Mouse (Mus musculus): ENCODE measurements at regions not wholly inside any gene's neighbourhood (a gene's known extent, or its start where the extent isn't known, plus 50 kb on each side); places are given as distances from the start of the nearest gene placed in this dataset.

- no peak for DNase-seq (ENCODE audit: low spot score in 2 of 2)
Measured at GRCm38 (mm10) chr16:80196302-80196701, 1004.2 kb upstream of the Ncam2 start.

- no peak for DNase-seq (ENCODE audit: low spot score in 2 of 2)
Measured at GRCm38 (mm10) chr16:80202811-80203210, 997.7 kb upstream of the Ncam2 start.

DNA sequence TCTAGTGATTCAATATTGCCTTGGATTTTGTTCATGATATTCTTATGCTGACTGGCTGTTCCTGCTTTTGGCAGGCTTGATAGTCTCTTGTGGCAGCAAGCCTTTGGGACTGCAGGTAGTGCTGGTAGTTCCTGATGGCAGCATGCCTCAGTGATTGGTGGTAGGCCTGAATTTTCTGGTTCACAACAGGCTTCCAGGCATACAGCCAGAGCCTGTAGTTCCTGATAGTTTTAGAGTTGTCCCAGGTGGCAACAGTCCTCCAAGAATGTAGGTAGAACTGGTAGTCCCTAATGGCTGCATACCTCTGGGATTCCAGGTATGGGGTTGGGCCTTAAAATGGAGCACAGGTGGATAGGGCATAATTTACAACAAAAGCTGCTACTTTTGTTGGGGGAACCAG is 987.7 kb upstream of the Ncam2 start:
- no peak for DNase-seq (ENCODE audit: low spot score in 2 of 2)

DNA sequence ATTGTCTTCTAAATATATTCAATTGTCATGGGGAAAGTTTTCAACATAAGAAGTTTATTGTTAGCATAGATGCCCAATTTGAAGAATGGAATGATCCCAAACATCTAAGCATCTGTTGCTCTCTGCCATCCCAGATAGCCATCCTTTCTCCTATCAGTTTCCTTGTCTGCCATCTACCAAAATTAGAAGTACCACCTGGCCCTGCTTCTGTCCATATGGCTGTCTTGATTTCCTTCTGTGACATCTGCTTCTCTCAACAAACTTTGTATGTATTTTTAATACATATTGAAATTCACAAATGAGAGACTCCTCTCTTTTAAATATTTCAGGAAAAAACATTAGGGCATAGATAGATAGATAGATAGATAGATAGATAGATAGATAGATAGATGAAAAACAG is 945.1 kb upstream of the Ncam2 start:
- peak in 1 of 2 experiments; percentile 1 for DNase-seq (ENCODE audit: low spot score in 2 of 2)

- DNase-seq (ENCODE audit: low spot score in 2 of 2) = no peak
Measured at GRCm38 (mm10) chr16:80266151-80266617, 934.3 kb upstream of the Ncam2 start.

DNA sequence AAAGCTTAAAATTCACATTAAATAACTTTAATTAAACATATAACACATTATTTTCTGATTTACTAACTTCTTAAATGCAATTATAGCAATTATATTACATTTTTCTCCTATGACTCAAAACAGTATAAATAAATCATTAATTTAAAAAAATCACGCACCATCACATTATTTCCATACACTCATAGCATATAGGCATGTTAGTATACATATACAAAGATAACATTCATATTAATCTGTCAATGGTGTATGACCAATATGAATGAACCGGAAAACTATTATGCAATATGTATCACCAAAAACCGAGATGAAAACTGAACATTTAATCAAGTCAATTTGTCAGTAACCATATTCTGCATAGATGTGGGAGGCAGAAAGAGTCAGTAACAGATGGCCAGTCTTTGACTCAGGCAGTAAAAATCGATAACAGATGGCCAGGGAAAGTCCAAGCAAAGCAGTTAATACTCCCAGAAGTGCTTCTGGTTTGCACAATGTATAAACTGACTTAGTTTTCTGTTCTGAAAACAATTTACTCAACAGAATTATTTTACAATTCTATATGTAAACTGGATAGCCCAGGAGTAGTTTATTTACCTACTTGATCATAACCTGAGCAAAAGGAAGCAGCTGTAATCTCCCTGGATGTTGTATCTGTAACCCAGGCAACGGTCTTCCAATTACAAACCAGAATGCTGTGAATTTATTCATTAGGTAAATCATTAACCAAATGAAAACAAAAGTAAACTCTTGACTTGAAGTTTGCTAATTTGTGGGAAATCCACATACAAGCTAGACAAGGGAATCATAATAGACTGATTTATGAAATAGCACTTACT is 928.0 kb upstream of the Ncam2 start:
- no peak for DNase-seq (ENCODE audit: low spot score in 2 of 2)
